Mouse (Mus musculus): ENCODE measurements around the gene Gm5678.
"Not testable (repeated sequence)": the region's sequence is repeated elsewhere in the genome, so short reads cannot be mapped to it uniquely, and the experiment has no call there.

Gm5678 gene

GRCm38 (mm10) chr16:93607669-93608101 lies 20.2 kb upstream of the Gm5678 start:
- peak; percentile 91 for DNase-seq (ENCODE audit: low read depth, low spot score)

GRCm38 (mm10) chr16:93608731-93609130 lies 19.2 kb upstream of the Gm5678 start:
- peak; percentile 44 for DNase-seq (ENCODE audit: low read depth, low spot score)

- no peak for DNase-seq (ENCODE audit: low read depth, low spot score)
These were observed 18.1 kb upstream of the Gm5678 start for GRCm38 (mm10) chr16:93609796-93610195.

GRCm38 (mm10) chr16:93610961-93611360 lies 16.9 kb upstream of the Gm5678 start:
- DNase-seq (ENCODE audit: low read depth, low spot score) = no peak

GRCm38 (mm10) chr16:93615118-93615870 lies 12.6 kb upstream of the Gm5678 start:
- DNase-seq (ENCODE audit: low read depth, low spot score) = peak; percentile 68

- DNase-seq (ENCODE audit: low read depth, low spot score) = not testable (repeated sequence)
These were observed 4.1 kb upstream of the Gm5678 start for GRCm38 (mm10) chr16:93623759-93624158.

GRCm38 (mm10) chr16:93624671-93625070 lies 3.2 kb upstream of the Gm5678 start:
- no peak for DNase-seq (ENCODE audit: low read depth, low spot score)

GRCm38 (mm10) chr16:93626745-93627144 lies 1.2 kb upstream of the Gm5678 start:
- no peak for DNase-seq (ENCODE audit: low read depth, low spot score)

- DNase-seq (ENCODE audit: low read depth, low spot score) = no peak
These were observed 16.1 kb downstream of the Gm5678 start for GRCm38 (mm10) chr16:93644006-93644405.

- DNase-seq (ENCODE audit: low read depth, low spot score) = no peak
These were observed 20.7 kb downstream of the Gm5678 start for GRCm38 (mm10) chr16:93648441-93649183.

GRCm38 (mm10) chr16:93667976-93668375 lies 40.1 kb downstream of the Gm5678 start:
- no peak for DNase-seq (ENCODE audit: low read depth, low spot score)

- DNase-seq (ENCODE audit: low read depth, low spot score) = no peak
These were observed 41.6 kb downstream of the Gm5678 start for GRCm38 (mm10) chr16:93669521-93669920.

- not testable (repeated sequence) for DNase-seq (ENCODE audit: low read depth, low spot score)
These were observed 42.6 kb downstream of the Gm5678 start for GRCm38 (mm10) chr16:93670466-93670865.

- no peak for DNase-seq (ENCODE audit: low read depth, low spot score)
These were observed 43.2 kb downstream of the Gm5678 start for GRCm38 (mm10) chr16:93671064-93671463.

- DNase-seq (ENCODE audit: low read depth, low spot score) = no peak
These were observed 48.5 kb downstream of the Gm5678 start for GRCm38 (mm10) chr16:93676376-93676775.

GRCm38 (mm10) chr16:93678206-93678605 lies 50.3 kb downstream of the Gm5678 start:
- no peak for DNase-seq (ENCODE audit: low read depth, low spot score)

- DNase-seq (ENCODE audit: low read depth, low spot score) = no peak
These were observed 51.3 kb downstream of the Gm5678 start for GRCm38 (mm10) chr16:93679165-93679564.

Data from CD4-positive helper T cell, adult 2 months (primary cell).